24 mouse cellular contexts compared by ENCODE assay signal in the genomic region with DNA sequence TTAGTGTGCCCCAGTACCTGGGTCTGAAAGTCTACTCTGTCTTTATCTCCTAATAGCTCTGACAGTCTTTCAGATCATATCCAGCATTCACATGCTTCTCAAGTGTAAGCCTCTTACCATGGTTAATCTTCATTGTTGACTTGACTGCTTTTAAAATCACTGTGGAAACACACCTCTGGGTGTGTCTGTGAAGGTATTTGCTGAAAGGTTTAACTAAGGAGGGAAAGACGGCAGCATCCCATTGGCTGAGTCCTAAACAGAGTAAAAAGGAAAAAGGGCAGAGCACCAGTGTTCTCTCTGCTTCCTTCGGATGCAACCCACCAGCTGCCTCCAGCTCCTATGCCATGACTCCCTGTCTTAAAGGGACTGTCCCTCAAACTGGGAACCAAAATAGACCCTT.
DNase-seq lines count a peak whose midpoint lies in the region; ATAC-seq and TF ChIP-seq lines count a peak whose summit lies in the region.
"Had no signal": no experiment of that assay in that cellular context is flagged by ENCODE, and none has a peak within 500 bp of the region (broad histone marks: within the 10 kb centered on the region; RNA-seq: fewer than 3 reads in every experiment).

No protein-coding gene starts in this region.

- no peak overlapping the region for H3K4me2 ChIP-seq in intestine, embryonic 15.5 days (replicated peaks)
- no peak overlapping the region for H3K4me2 ChIP-seq in intestine, postnatal 0 days (replicated peaks; ENCODE audit: low read depth)
- H3K4me2 ChIP-seq in stomach, embryonic 15.5 days, result no peak overlapping the region
- H3K4me2 ChIP-seq: embryonic facial prominence, embryonic 15.5 days; hindbrain, embryonic 12.5 days; hindbrain, embryonic 15.5 days had no signal

- no peak for TF ChIP-seq CTCF in intestine, postnatal 0 days (IDR thresholded peaks at IDR 0.05; ENCODE audit: low read depth)

- no peaks in the 10 kb centered on the region for H3K36me3 ChIP-seq in intestine, embryonic 15.5 days
- H3K36me3 ChIP-seq in intestine, postnatal 0 days (ENCODE audit: control insufficient read depth, insufficient read depth), result no peaks in the 10 kb centered on the region
- no peaks in the 10 kb centered on the region for H3K36me3 ChIP-seq in stomach, embryonic 15.5 days
- H3K36me3 ChIP-seq in midbrain, embryonic 10.5 days, result no peaks in the 10 kb centered on the region
- H3K36me3 ChIP-seq: embryonic facial prominence, embryonic 15.5 days; heart, embryonic 10.5 days; hindbrain, embryonic 12.5 days; hindbrain, embryonic 15.5 days had no signal

- peak; percentile 42 for DNase-seq in large intestine, adult 2 months (ENCODE audit: low read depth, low spot score)
- DNase-seq in midbrain, embryonic 10.5 days (ENCODE audit: low spot score), result no peak
- DNase-seq in gastrocnemius, postnatal 10 days, result no peak
- DNase-seq: adrenal gland, adult 8-10 months; adrenal gland, postnatal 25 days; cerebellum, adult 11-12 months; cerebellum, adult 8-10 months; cerebellum, postnatal 10 days; cerebellum, postnatal 36 days; embryo, embryonic 11 days; forebrain, postnatal 0 days; gastrocnemius, adult 2 months; gastrocnemius, postnatal 25 days; heart, adult 2 months had no signal

- H3K9me3 ChIP-seq in intestine, embryonic 15.5 days, result no peaks in the 10 kb centered on the region
- no peaks in the 10 kb centered on the region; the same call in 1 of the 2 replicates for H3K9me3 ChIP-seq in intestine, postnatal 0 days (ENCODE audit: control insufficient read depth)
- no peaks in the 10 kb centered on the region for H3K9me3 ChIP-seq in stomach, embryonic 15.5 days
- no peaks in the 10 kb centered on the region for H3K9me3 ChIP-seq in midbrain, embryonic 10.5 days (replicated peaks)
- H3K9me3 ChIP-seq: embryonic facial prominence, embryonic 15.5 days; heart, embryonic 10.5 days; hindbrain, embryonic 12.5 days; hindbrain, embryonic 15.5 days had no signal

- peak; percentile 45; the same call in 1 of the 2 replicates for ATAC-seq in intestine, embryonic 15.5 days
- ATAC-seq in intestine, postnatal 0 days, result no peak
- ATAC-seq in stomach, embryonic 15.5 days (ENCODE audit: insufficient read depth, low FRiP score, low read depth), result peak; percentile 85
- ATAC-seq: activated CD4-positive, CD25-positive, alpha-beta regulatory T cell, adult 4 months; CD4-positive, CD25-positive, alpha-beta regulatory T cell, adult 4 months; forebrain, embryonic 14.5 days; forebrain, postnatal 0 days had no signal

- H3K27ac ChIP-seq in intestine, embryonic 15.5 days, result no peak overlapping the region
- no peak overlapping the region for H3K27ac ChIP-seq in intestine, postnatal 0 days (ENCODE audit: low read depth, low read length)
- no peak overlapping the region; the same call in 1 of the 2 replicates for H3K27ac ChIP-seq in stomach, embryonic 15.5 days
- H3K27ac ChIP-seq in midbrain, embryonic 10.5 days (replicated peaks), result no peak overlapping the region
- H3K27ac ChIP-seq: embryonic facial prominence, embryonic 15.5 days; gastrocnemius, adult 2 months; heart, adult 2 months; heart, embryonic 10.5 days; hindbrain, embryonic 12.5 days; hindbrain, embryonic 15.5 days had no signal

- 58% methylated on average over 2 of the region's 2 CpGs for WGBS in intestine, embryonic 15.5 days
- WGBS in intestine, postnatal 0 days, result 55% methylated on average over 2 of the region's 2 CpGs
- 30% methylated on average over 2 of the region's 2 CpGs for WGBS in large intestine, adult 2 months
- WGBS in stomach, embryonic 15.5 days, result 53% methylated on average over 2 of the region's 2 CpGs
- 67% methylated on average over 2 of the region's 2 CpGs for WGBS in midbrain, embryonic 10.5 days

- no peak overlapping the region for H3K9ac ChIP-seq in intestine, embryonic 15.5 days
- H3K9ac ChIP-seq in intestine, postnatal 0 days (ENCODE audit: low read depth, low read length), result no peak overlapping the region
- no peak overlapping the region for H3K9ac ChIP-seq in stomach, embryonic 15.5 days
- H3K9ac ChIP-seq: embryonic facial prominence, embryonic 15.5 days; forebrain, postnatal 0 days; hindbrain, embryonic 12.5 days; hindbrain, embryonic 15.5 days had no signal

- no peaks in the 10 kb centered on the region for H3K27me3 ChIP-seq in intestine, embryonic 15.5 days (replicated peaks)
- H3K27me3 ChIP-seq in intestine, postnatal 0 days (replicated peaks; ENCODE audit: control insufficient read depth, insufficient read depth, low read length), result no peaks in the 10 kb centered on the region
- H3K27me3 ChIP-seq in stomach, embryonic 15.5 days (replicated peaks), result no peaks in the 10 kb centered on the region
- no peaks in the 10 kb centered on the region for H3K27me3 ChIP-seq in midbrain, embryonic 10.5 days (ENCODE audit: low read depth, poor library complexity, severe bottlenecking)
- H3K27me3 ChIP-seq: embryonic facial prominence, embryonic 15.5 days; hindbrain, embryonic 12.5 days; hindbrain, embryonic 15.5 days had no signal

- H3K4me3 ChIP-seq in intestine, embryonic 15.5 days (replicated peaks), result no peak overlapping the region
- H3K4me3 ChIP-seq in intestine, postnatal 0 days (ENCODE audit: low read depth, low read length), result no peak overlapping the region
- no peak overlapping the region for H3K4me3 ChIP-seq in stomach, embryonic 15.5 days (replicated peaks)
- H3K4me3 ChIP-seq in midbrain, embryonic 10.5 days, result no peak overlapping the region
- H3K4me3 ChIP-seq: embryonic facial prominence, embryonic 15.5 days; gastrocnemius, adult 2 months; heart, adult 2 months; heart, embryonic 10.5 days; hindbrain, embryonic 12.5 days; hindbrain, embryonic 15.5 days had no signal

- H3K4me1 ChIP-seq in intestine, embryonic 15.5 days (replicated peaks), result no peaks in the 10 kb centered on the region
- H3K4me1 ChIP-seq in intestine, postnatal 0 days (replicated peaks; ENCODE audit: control insufficient read depth, insufficient read depth, low read length), result no peaks in the 10 kb centered on the region
- H3K4me1 ChIP-seq in stomach, embryonic 15.5 days, result no peaks in the 10 kb centered on the region
- H3K4me1 ChIP-seq in midbrain, embryonic 10.5 days, result no peaks in the 10 kb centered on the region
- H3K4me1 ChIP-seq: embryonic facial prominence, embryonic 15.5 days; heart, embryonic 10.5 days; hindbrain, embryonic 12.5 days; hindbrain, embryonic 15.5 days had no signal
